Mouse (Mus musculus) adrenal gland, adult 18-20 months (tissue): ENCODE results near the gene Ap3d1. TPM values are rescaled to one million over a fixed set of nuclear protein-coding genes. Genes with fewer than 3 reads are reported as not detected.
A peak's percentile ranks its signal among the peaks of the same experiment; 100 is the strongest.

Experiments used
- DNase-seq, 2 experiments: peaks; one replicate each; pipeline ENCODE4 v3.0.0; 2021 to 2022; ENCODE audit warnings: low spot score in 2 of 2
- total RNA-seq, 2 experiments: library from RNA; stranded (reverse); gene quantifications; 1 replicate in 1 of 2; 2 replicates in 1 of 2; pipeline ENCODE4 v1.2.3; 2021

Ap3d1 gene
- total RNA-seq, 2 experiments from 2014 or later: 97.1 to 104 TPM

DNA sequence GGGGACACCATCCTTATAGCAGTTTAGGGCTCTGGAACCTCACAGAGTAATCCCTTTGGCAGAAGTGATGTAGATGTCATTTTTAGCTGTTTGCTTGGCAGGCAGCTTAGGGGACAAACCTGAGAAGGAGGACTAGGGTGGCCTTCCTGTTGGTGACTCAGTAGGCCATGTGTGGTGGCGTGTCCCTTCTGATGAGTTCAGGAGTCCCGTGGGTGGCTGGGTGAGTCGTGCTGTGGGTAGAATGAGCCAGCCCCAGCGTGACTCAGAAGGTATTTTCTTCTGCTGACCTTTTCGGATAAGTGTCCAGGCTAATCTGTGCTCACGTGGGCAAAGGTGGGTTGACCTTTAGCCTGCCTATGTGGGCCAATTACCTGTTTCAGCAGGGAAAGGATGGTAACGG, 16.6 kb upstream of the Ap3d1 start:
- DNase-seq: peak; percentile 43 to 52

DNA sequence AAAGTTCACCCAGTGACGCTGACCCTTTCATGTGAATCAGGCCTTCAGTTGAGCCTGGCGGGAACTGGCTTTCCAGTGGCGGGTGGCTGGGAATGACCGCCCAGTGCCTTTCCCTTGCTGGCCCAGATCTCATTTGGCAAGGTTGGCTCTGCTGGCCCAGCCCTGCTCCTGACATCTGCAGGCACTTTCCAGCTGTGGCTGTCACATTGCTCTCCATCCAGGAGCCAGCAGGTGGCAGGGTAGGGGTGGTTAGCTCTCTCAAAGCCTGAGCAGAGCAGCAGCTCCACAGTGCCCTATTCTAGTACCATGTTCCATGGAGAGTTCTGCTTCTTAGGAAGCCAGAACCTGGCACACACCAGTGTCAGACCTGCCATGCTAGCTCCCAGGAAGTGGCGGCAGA, 15.7 kb upstream of the Ap3d1 start:
- DNase-seq: peak; percentile 63 to 65

DNA sequence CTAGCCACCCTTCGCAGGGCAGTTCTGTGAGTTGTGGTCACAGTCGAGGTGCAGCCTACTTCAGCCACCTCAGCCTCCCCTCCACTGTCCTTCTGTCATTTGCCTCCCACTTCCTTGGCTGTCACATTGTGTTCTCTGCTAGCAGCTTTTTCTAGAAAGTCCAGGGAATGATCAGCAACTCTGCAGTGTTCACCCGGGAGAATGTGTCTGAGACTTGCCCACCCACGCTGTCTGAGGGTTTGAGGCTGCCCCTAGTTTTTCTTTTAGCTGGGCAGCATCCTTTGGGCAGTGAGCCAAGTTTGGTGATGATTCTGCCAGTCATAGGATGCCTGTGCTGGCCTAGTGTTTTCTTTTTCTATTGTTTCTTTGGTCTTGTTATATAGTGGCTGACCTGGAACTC, 14.9 kb upstream of the Ap3d1 start:
- DNase-seq: peak in 1 of 2 experiments; percentile 44

DNA sequence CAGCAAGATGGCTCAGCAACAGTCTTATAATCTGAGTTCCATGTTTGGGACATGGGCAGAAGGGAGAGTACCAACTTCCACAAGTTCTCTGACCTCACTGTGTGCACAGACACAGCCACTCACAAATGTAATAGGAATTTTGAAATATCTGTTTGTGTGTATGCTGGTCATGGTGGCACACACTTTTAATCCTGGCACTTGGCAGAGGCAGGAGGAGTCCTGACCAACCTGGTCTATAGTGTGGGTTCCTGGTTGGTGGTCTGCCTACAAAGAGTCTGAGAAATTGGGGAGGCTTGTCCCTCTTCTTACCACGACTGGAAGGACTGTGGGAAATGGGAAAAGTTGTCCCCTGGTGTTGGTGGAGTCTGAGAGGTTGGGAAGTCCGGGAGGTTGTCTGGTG, 14.4 kb upstream of the Ap3d1 start:
- no peak for DNase-seq

DNA sequence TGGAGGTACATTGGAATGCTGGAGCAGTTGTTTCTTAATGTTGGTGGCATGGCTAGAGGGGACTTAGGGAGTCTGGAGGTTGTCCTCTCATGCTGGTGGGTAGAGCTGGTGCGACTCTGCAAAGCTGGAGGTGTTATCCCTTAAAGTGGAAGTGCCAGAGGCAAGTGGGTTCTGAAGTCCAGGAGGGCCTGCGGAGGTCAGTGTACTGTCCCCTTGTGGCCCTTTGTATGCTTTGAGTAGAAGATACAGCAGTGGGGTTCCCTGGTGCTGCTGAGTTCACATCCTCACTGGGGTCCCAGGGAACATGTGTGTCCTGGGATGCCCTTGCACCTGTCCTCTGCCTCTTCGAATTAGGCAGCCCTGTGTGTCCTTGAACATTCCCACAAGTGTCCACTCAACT, 14.0 kb upstream of the Ap3d1 start:
- no peak for DNase-seq

DNA sequence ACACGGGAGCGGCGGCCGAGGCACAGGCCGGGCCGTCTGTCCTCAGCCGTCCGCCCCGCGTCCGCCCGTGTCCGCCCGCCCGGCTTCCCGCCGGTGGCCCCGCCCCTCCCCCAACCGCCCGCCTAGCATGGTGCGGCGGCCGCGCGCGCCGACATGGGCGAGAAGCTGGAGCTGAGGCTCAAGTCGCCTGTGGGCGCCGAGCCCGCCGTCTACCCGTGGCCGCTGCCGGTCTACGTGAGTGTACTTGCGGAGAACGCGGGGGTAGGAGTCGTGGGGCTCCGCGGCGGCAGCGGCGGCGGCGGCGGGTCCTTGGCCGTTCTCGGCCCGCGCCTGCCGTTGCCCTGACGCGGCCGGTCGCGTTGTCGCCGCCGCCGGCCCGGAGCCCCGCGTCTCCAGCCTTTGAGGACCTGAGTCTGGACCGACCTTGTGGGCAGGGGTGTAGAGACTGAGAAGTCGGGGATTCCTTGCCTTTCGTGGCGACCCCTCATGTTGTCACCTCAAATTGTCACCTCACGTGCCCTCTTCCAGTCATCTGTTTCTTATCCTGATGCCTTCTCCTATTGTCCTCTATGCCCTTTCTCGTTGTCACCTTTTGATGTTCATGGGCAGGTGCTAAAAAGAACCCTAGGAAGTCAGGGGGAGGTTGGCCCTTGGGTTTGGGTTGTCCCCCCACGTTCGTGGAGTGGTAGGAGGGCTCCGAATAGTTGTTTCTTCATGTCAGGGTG, 13.4 kb upstream of the Ap3d1 start:
- no peak for DNase-seq

DNA sequence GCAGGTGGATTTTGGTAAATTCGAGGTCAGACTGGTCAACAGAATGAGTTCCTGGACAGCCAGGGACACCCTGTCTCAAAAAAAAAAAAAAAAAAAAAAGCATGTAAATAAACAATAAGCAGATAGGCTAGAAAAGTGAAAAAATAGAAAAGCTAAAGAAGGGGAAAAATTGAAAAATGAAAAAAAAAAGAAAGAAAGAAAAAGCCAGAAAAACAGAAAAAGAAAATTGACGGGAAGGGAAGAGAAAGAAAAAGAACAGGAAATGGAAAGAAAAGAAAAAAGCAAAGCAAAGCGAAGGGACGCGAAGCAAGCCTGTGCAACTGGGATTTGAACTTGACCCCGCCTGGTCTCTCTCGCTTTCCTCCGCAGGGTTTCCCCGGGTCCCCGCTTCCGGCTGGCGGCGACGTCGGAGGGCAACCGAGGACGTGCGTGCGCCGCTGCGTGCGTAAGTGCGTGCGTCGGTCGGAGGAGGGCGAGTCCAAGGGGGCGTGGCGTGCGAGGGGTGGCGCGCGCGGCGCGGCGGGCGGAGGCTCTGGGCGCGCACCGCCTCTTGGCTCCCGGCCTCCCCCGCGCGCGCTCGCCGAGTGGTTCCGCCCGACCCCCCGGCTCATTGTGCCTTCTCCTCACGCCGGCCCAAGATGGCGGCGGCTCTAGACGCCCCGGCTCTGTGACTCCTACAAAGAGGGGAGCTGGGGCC, 12.7 kb upstream of the Ap3d1 start, which contains the start of gene Dot1l:
Gene Dot1l (plus strand): TSS at position 613 of the 697 bp plus-strand sequence.
- peak; percentile 98 to 99 for DNase-seq

DNA sequence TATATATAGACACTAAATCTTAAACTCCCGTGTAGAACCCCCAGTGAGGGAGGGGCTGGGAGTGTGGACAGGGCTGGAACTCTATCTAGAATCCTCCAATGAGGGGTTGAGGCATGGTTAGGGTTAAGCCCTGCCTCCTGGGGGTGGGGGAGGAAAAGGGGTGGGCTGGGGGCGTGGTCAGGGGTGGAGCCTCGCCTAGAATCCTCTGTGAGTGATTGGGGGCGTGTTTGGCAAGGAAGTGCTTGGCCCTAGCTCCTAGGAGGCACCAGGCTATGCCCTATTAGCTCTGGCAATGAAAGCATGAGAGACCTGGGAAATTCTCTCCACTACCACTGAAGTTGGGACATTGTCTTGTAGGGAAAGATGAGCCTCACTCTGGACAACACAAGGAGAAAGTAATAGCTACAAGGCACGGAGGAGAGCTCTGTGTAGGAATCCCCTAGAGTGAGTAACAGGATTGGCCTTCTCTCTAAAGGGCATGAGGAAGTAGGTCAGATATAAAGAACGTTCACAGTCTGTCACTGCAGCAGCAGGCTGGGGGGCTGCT, 10.1 kb upstream of the Ap3d1 start:
- peak; percentile 65 to 70 for DNase-seq

DNA sequence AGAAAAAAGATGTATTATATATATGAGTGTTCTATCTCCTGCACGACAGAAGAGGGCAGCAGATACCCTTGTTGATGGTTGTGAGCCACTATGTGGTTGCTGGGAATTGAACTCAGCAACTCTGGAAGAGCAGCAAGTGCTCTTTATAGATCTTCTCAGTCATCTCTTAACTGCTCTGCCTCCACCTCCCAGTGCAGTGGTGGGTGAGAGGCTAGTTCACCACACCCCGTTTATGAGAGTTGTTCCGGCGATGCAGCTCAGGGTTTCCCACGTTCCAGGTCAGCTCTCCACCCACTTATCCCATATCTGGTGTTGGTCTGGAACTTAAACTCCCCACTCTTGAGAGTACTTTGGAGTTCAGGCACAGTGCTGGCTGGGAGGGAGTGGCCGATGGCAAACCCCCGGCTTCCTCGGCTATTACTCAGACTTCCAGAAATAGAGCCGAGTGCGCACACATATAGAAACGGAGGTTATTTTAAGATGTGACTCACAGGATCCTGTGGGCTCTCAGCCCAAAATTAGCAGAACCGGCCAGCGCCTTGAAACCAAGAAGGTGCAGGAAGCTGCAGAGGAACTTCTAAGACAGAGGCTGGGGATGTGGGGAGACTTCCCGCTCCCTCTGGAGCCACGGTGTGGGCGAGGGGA, 9.2 kb upstream of the Ap3d1 start:
- peak; percentile 54 to 55 for DNase-seq

DNA sequence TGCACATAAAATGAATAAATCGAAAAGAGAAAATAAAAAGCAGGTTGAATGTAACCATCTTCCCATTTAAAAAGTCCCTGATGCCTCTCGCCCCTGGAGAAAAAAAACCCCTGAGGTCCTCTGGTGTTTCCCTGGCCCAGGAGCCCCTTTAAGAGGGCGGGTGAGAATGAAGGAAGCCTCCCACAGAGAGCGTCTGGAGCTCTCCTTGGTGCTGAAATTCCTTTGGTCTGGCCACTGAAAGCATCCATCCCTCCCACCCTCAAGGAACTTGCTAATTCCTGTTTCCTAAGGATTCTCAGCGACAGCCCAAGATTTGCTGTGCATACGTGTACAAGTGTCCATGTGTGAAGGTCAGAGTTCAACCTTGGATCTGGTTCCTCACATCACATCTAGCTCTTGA, 6.5 kb upstream of the Ap3d1 start:
- peak; percentile 49 to 54 for DNase-seq

- peak; percentile 80 to 85 for DNase-seq
Observed at GRCm38 (mm10) chr10:80747410-80747809, 5.3 kb upstream of the Ap3d1 start.

DNA sequence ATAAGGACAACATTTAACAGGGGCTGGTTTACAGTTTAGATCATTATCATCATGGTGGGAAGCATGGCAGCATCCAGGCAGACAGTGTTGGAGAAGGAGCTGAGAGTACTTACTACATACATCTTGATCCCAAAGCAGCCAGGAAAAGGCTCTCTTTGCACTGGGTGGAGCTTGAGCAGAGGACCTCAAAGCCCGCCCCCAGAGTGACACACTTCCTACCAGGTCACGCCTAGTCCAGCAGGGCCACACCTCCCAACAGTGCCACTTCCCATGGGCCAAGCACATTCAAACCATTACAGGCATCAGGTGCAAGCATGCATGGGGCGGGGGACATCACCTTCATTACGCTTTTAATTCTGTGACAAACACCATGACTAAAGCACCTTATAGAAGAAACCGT, 2.2 kb upstream of the Ap3d1 start:
- DNase-seq: no peak

GRCm38 (mm10) chr10:80741634-80742179, 357 bp downstream of the Ap3d1 start:
- DNase-seq: no peak

DNA sequence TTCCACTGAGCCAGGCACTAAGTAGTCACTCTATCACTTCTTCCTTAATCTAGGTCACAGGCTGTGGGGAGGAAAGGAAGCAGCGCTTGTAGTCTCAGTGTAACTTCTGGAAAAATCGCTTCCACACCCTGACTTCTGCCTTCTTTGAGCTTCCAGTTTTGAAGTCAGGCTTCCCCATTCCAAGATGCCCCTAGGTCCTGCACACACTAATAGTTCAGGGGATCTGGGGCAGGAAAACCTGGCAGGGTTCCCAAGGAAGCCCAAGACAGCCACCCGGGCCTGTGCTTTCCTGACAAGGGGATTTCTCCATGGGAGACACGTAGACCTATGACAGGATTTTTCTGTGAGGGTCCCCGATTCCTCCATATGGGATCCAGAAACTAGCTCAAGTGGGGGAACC, 918 bp downstream of the Ap3d1 start:
- no peak for DNase-seq

DNA sequence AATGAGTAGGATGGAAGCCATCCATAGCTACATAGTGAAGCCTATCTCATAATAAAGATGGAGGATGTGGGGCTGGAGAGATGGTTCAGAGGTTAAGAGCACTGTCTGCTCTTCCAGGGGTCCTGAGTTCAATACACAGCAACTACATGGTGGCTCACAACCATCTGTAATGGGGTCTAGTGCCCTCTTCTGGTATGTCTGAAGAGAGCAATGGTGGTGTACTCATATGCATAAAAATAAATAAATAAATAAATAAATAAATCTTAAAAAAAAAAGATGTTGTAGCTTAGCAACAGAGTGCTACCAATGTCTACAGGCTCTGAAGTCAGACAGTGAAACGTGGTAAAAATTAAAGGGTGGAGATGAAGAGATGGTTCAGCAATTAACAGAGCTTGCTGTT, 3.4 kb downstream of the Ap3d1 start:
- DNase-seq: no peak

- DNase-seq: no peak
Observed at GRCm38 (mm10) chr10:80736731-80737130, 5.3 kb downstream of the Ap3d1 start.

DNA sequence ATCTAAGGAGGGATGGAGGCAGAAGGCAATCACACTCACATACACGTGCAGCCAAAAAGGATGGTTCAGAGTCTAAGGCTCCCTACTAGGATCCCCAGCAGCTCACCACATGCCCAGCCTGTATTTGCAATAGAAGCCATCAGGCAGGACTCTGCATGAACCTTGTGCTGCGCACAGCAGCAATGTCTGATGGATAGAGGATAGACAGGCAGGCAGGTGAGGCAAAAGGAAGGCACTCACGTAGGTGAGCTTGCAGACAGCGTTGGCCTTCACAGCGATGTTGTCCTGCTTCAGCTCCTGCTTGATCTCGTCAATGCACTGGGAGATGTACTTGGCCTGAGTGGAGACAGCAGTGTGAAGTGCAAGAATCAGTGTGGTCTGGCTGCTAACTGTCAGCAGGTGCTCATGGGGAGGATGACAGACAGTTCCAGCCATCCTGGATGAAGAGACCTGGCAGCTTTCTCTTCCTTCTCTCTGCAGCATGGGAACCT, 9.4 kb downstream of the Ap3d1 start:
- no peak for DNase-seq

- no peak for DNase-seq
Observed at GRCm38 (mm10) chr10:80727369-80728127, 14.5 kb downstream of the Ap3d1 start.

- DNase-seq: peak in 1 of 2 experiments; percentile 36
Observed at GRCm38 (mm10) chr10:80717281-80717680, 24.8 kb downstream of the Ap3d1 start.

DNA sequence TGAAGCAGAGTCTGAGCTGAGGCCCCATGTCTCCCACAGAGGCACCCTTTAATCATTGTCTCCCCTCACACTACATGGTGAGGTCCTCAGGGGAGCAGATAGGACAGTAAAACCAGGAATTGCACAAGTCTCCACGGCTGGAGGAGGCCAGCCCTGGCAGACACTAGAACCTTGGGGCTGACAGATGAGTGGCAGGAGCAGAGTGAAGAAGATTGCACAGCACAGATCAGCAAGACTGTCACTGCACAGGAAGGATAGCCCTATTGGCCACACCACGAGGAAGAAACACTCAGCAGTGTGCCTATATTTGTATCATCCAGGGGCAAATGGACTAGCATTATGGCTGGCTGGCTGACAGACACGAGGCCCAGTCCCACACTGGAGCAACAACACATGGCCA, 31.2 kb downstream of the Ap3d1 start:
- DNase-seq: no peak

DNA sequence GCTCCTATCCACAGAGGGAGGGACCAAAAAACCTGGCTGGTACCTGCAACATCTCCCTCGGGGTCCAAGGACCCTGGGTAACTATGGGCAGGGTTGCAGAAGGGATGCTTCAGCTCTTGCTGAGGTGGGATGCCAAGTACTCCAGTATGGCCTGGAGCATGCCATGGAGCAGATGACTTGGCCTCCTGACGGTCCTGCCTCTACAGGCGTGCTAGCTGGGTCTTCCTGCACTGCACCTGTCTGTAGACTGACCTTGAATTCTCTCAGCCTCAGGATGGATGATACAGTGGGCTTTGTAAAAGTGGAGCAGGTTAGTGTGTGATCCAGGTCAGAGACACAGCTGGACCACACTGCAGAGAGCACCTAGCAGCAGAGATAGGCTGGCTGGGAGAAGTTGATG, 36.6 kb downstream of the Ap3d1 start:
- no peak for DNase-seq
